Mouse (Mus musculus) activated CD4-positive, CD25-positive, alpha-beta regulatory T cell, adult 4 months (primary cell): ENCODE results near the gene Frmd5. TPM values are rescaled to one million over a fixed set of nuclear protein-coding genes. Genes with fewer than 3 reads are reported as not detected.

Source experiments
- ATAC-seq: one replicate; pipeline ENCODE4 v1.8.0; 2017
- polyA plus RNA-seq, 2 experiments: library from polyadenylated mRNA; unstranded; fragments of 100-300 nt; shearing (Covaris generic); gene quantifications; one replicate each; pipeline ENCODE4 v1.2.1; 2017

Gene Frmd5
- polyA plus RNA-seq, 2 experiments from 2014 or later, result 0.22 to 0.60 TPM

DNA sequence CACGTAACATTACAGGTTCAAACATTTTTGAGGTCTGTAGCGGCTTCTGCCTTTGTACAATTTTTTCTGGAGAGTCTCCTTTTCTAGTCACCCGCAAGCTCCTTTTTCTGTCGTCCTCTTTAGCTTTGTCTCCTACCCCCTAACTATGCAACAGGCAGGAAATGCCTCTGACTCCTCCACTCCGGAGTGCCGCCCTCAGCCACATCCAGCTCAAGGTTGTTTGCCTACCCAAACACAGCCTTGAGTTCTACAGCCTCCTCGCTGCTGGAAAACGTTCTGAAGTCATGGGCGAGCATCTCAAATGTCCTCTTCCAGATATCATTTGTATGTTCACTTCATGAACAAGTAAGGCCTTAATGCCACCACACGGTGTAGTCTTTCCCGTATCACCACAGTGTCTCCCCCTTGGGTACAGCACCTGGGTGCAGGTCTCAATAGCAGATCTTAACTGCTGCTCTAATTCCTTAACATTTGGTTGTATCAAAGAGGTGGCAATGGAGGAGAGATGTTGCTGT, 45.5 kb downstream of the Frmd5 start:
- no peak for ATAC-seq

DNA sequence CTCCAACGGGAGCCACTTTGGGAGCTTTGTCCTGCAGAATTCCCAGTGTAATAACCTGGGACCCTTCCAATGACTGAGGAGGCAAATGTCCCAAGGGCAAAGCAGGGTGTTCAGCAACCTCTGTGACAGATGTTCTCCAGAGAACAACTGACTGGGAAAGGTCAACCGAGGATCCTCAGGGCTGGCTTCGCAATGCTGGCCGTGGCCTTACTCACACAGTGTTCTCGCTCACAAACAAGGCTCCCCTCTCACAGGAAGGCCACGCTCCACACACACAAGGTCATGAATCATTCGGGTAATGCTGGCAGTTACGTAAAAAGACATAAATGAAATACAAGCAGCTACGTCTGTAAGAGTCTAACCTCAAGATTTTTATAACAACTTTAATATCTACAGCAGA, 46.2 kb downstream of the Frmd5 start:
- no peak for ATAC-seq

DNA sequence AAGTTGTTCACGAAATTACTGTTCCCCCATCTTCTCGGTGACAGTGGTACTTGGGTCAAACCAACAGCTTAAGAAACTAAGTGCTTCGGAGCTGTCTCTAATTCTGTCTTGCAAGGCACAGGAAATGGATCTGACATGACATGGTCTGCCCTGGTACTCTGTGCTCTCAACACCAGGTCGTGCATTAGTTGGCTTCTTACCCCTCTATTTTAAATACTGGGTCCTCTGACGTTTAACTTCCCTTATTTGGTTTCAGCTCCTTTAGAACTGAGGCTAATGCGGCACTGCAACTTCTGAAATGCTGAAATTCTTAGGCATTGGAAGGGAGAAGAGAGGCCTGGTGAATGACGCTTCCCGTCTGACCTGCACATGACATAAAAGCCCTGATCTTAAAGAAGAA, 48.6 kb downstream of the Frmd5 start:
- no peak for ATAC-seq

DNA sequence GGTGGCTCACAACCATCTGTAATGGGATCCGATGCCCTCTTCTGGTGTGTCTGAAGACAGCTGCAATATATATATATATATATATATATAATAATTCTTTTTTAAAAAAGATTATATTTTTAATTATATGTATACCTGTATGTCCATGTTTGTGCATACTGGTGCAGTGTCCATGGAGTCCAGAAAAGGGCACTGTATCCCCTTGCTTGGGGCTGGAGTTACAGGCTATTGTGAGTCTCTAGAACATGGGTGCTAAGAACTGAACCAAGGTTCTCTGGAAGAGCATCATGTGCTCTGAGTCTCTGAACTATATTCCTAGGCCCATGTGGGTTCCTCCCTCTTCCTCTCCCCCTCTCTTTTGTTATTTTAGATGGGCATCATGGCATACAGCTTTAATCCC, 50.6 kb downstream of the Frmd5 start:
- ATAC-seq, result no peak

DNA sequence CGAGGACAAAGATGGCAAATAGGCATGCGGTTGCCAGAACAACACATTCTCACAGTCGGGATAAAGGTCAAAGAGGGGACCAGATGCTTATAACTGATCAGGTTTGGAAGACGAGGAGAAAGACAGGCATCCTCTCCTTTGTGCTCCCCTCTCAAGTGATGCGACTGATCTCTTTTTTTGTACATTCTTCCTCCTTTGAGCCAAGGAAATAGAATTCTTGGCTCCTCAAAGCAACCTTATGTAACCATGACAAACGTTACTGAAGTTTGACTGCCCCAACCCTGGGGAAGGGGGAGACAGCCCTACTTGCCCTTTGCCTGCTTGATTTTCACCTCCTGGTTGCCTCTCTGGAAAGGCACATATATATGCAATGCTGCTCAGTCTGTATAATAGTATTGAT, 51.8 kb downstream of the Frmd5 start:
- ATAC-seq, result no peak

DNA sequence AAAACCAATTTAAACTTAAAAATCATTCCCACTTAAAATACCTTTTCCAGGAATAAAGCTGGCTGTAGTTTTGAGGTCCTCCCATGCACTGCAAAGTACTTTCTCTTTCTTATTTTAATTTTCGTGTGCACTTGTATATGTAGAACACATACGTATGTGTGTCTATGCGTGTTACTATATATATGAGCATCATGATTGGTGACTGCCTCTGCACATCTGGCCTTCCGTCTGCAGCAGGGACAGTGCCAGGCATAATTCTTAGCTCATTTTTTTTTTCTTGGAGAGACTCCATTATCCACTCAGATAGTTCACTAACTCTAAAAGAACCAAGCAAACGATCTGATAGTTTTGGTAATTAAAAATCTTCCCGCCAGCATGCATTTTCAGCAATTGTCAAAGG, 56.8 kb downstream of the Frmd5 start:
- no peak for ATAC-seq

DNA sequence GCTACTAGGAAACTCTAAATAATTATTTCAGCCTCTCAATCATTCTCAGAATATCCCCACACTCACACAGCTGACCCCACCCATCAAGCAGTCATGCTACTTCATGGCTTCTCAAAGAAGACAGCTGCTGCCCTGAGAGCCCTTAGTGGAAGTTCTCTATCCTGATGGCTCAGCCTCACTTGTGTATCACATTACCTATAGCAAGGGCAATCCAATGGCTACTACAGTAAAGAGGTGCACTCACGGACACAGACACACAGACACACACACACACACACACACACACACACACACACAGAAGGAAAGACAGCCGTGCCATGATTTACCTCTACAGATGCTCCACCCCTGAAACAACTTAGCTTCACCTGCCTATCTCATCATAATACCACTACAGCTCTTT, 65.7 kb downstream of the Frmd5 start:
- ATAC-seq, result no peak

DNA sequence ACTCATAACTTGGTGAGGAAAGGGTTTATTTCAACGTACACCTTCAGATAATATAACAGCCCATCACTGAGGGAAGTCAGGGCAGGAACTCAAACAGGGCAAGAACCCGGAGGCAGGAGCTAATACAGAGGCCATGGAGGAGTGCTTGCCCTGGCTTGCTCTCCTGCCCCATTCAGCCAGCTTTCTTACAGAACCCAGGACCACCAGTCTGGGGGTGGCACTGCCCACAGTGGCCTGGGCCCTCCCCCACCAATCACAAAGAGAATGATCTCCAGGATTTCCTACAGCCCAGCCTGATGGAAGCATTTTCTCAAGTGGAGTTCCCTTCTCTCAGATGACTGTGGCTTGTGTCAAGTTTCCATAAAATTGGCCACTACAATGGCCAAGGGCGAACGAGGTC, 67.5 kb downstream of the Frmd5 start:
- no peak for ATAC-seq

DNA sequence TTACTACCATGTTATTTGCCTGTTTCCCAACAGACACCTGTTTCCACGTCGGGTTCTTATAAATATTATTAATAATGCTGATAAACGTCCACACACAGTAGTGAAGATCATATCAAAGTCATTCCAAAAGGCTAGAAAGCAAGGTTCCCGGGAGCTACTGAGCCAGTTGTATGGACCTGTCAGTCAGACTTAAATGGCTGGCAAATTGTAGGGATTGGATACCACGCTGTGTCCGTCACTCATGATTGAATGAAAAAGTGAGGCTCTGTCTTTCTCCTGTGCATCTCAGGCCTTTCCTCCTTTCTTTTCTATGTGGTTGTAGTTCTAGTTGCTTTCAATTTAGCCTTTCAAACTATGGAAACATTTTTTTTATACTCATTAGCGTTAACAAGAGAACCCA, 73.5 kb downstream of the Frmd5 start:
- ATAC-seq, result no peak

DNA sequence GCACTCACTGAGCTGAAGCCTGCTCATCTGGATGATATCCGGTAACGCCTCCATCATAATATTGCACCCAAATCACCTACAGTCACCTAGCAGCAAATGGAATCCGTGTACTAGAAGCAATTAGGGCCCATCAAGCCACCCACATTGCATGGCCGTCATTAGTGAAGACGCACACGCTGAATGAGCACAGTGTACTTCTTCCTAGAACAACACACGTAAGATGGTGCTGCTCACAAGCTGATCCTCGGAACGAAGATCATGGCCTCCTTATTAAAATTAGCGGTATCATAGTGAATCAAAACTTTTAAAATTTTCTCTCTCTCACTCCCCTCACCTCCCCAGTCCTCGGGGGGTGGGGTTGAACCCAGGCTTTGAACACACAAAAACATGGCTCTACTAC, 76.4 kb downstream of the Frmd5 start:
- ATAC-seq, result no peak

DNA sequence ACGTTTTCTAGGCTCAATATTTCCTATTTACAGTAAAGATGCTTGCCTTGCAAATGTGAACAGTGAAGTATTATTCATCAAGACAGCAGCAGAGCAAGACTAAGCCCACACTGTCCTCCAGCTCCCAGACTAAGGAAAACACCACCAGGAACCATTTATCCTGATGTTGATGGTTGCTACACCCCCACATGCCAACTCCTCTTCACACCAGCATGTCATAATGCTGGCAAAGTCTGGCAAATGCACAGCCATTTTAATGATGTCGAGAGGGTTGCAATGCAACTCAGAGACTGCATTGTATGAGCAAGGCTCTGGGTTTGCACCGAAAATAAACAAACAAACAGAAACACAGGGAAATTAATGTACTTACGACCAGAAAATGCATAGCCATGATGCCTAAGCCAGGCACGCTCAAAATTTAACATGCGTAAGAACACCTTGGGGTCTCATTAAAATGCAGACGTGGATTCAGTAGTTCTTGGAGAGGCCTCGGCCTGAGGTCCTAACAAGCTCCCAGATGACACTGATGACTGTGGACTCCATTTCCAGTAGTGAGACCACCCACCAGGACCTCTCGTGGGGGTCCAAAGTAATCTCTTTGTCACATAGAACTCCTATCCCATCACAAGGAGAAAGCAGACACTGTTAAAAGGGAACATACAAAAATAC, 77.8 kb downstream of the Frmd5 start:
- ATAC-seq, result no peak

DNA sequence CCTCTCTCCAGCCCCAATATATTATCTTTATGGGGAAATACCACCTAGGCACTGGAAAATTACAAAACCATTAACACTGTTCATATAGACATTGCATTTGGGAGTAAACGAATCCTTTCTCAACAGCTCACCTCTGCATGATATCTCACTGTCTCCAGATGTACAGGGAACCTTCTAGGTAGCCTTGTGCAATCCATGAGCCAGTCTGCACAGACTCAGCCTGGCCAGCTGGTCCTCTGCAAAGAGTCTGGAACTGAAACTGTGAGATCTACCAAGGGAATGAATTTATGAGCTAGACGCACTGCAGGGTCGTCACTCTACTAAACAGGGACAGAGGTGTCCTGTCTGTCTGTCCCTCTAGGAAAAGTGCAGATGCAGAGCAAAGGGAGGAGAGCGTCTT, 82.0 kb downstream of the Frmd5 start:
- no peak for ATAC-seq

DNA sequence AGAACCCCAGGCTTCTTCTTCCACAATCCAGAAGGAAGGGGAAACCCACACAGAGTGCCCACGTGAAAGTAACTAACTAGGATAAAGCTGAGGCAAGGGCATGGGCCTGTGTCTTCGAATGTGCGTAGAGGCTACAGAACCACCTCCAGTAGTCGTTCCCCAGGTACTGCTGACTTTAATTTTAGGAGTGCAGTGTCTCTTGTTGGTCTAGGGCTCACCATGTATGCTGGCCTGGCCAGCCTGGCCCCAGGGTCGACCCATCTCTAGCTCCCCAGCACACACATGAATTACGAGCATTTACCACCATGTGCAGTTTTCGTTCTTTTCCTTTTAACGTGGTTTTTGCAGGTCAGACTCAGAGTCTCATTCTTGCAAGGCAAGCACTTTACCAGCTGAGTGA, 83.1 kb downstream of the Frmd5 start:
- no peak for ATAC-seq

DNA sequence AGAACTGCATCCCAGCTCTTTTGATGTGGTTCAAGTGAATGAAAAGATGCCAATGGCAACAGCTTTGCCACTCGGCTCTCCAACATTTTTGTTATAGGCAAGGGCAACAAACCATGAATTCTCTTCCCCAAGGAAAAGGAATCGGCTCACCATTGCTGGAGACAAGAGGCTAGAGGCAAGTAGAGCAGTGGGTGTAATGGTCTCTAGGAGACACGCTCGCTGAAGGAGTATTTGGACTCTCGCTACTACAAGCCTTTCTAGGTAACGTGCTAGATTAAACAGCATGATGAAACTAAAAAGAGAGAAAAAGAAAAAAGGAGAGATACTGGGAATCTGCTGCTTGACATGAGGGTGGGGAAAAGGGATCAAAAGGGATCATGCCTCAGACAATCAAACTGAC, 87.9 kb downstream of the Frmd5 start:
- ATAC-seq, result no peak

DNA sequence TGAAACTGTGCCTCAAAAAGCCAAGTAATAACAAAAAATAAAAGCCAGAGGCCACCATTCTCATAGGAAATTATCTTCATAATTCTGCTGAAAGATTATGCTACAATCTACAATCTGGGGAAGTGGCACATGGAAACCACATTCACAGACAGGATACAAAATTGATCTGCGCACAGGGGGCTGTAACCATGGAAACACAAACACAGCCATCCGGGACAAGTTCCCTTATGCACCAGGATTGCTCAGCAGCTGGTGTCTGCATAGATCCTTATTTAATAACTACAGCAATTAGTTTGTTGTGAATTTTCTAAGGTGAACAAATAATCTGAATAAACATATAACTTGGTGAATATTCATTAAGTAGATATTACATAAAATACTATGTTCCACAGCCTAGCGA, 89.8 kb downstream of the Frmd5 start:
- no peak for ATAC-seq

DNA sequence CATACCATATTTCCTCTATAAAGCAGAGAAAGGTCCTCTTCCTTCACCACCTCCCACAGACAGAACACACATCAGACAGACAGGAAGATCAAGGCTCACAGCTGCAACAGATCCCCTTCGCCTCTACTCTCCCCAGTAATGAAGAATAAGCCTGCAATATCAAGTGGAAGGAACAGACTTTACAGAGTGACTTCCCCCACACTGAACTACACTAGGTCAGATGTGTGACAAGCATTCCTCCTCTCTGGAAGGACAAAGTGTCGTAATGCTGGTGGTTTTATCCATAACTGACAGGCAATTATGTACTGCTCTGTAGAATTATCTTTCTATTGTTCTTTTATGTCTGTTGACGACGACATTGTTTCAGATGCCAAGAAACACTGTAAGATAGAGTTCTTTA, 93.3 kb downstream of the Frmd5 start:
- no peak for ATAC-seq

DNA sequence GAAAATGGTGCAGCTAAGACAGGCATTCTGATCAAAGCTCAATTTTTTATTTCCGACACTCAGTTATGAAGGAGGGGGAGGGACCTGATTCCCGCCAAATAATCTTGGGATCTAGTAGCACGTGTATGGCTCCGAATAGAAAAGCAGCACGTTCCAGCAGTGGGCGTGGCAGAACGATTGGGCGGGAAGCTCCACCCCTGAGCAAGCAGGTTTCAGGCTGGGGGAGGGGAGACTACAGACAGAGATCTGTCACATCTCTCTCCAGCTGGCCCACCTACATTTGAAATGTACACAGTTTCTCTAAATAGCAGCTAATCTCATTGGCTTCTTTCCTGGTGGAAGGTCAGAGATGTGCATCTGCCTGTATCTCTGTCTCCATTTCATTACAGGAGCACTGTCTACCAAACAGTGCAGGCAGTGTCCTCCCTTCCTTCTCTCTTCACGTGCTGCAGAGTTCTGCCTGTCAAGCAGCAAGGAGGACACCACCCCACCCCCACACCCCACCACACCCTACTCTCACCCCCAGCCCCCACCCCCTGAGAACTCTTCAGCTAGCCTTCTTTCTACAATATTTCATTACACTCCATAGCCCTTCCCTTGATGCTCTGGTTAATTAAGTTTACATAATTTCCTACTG, 95.0 kb downstream of the Frmd5 start:
- no peak for ATAC-seq

DNA sequence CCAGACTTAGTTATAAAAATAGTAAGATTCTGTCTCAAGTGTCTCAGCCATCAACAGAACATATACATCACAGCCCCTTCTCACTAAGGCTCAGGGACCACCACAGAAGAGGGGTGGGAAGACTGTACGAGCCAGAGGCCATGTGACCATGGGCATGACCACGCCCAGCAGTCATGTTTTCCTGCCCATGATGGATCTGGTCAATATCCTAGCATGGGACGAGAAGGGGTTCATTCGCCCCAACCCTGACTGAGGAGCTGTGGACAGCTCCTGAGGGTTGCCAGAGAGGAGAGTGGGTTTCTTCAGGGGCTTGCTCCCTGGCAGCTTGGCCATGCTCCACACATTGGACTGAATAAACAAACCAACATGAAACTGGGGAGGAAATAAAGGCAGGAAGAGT, 97.8 kb downstream of the Frmd5 start:
- no peak for ATAC-seq

DNA sequence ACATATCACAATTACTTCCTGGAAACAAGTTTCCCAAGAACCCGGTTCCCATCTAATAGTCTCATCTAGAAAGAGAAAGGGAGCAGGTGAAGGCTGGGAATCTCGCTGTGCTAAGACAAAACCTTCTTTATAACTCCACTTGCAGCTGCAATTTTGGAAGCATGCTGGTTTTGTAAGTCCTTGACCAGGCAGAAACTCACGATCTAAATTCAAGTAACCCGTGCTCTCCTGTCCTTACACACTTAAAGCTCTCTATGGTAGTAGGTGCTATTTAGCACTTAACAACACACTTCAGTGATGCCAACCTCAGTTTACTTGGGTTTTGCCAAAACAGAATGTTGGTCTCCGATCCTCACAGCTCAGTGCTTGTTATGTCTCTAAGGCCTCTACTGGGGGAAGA, 99.4 kb downstream of the Frmd5 start:
- ATAC-seq, result no peak

DNA sequence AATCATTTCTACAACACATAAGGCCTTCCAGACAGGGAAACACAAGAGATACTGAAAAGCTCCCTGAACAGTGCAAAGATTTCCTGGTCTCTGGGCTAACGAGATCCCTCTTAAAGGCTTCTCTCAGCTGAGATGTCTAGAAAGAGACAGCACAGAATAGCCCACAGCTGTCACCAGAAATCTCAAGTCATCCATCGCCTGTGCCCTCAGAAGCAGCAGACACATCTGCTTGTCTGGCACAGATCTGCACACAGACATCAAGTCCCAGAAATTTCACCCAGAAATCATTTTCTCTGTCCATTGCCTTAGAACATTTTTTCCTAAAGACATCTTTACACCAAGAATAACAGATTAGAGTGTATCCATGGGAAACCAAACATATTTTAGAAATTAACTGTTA, 101.1 kb downstream of the Frmd5 start:
- ATAC-seq, result no peak

DNA sequence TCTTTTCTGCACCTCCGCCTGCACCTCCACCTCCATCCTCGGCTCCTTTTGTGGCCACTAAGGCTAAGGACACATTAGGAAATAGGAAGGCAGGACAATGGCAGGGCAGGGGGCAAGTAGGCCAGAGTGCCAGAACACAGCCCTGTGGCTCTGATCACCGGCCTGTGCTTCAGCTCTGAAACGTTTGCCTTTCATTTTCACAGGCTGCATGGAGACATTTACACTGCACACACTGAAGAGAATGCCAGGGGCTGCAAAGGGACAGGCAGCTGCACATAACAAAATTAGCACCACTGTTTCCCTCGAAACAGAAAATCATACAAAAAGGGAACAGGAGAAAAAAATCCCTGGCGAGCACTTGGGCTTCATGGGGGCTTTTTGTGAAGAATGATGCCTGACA, 107.6 kb downstream of the Frmd5 start:
- no peak for ATAC-seq

DNA sequence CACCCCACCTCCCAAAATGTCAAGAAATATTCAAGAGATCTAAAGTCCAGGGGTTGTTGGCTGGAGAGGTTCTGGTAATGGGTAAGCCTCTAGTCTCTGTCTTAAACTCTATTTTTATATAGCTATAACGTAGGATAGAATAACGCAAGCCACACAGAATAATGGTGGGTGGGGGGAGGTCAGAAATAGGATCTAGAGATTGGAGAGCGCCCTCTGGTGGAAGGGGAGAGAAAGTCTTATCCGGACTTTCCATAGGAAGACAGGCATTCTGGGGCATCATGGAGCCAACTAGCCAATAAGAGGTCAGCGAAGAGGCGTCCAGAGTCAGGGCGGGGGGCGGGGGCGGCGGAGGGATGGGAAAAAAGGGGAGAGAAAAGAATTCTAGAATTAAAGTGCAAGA, 111.5 kb downstream of the Frmd5 start:
- no peak for ATAC-seq

DNA sequence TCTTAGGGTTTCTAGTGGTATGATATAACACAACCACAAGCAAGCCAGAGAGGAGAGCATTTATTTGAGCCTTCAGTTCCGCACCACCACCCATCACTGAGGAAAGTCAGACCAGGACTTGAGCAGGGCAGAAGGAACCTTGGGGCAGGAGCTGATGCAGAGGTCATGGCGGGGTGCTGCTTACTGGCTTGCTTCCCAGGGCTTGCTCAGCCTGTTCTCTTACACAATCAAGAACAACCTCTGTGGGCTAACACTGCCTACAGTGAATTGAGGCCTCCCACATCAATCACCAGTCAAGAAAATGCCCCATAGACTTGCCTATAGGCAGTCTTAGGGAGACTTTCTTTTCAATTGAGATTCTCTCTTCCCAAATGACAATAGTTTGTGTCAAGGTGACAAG, 118.8 kb downstream of the Frmd5 start:
- no peak for ATAC-seq

DNA sequence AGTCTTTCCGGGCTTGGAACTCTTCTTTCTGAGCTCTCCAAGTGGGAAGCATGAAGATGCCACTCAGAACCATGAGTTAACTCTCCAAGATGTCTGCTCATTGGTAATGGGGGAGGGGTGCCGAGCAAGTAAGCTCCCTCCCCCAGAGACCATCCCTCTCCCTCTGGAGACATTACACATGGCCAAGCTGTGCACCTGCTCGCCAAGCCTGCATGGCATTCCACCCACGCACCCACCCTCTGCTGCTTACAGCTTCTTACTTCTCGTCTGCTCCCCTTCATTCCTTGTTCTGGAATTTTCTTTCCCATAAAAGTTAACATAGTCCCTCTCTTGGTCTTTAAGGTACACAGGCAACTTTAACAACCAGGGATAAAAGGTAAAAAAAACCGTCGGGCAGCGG, 123.3 kb downstream of the Frmd5 start:
- no peak for ATAC-seq

DNA sequence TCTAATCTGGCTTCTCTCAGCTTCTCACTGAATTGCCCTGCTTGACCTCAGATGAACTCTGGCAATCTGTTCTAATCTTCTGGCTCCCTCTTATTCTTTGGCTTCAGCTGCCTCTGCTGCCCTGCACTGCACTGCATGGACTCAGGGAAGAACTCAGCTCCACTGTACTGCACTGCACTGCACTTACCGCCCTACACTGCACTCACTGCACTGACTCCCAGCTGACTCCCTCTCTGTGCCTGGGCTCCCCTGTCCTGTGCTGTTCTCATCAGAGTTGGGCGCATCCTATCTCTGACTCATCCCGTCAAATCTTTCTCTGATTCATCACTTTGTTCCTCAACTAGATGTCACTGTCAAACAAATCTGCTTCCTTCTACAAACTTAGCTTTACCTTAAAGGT, 124.5 kb downstream of the Frmd5 start:
- no peak for ATAC-seq
